Mouse (Mus musculus) left cerebral cortex, adult 2 months (tissue): ENCODE results near the gene Evc2. TPM values are rescaled to one million over a fixed set of nuclear protein-coding genes. Genes with fewer than 3 reads are reported as not detected.
A peak's percentile ranks its signal among the peaks of the same experiment; 100 is the strongest.

Source experiments
- DNase-seq, 2 experiments: peaks; one replicate each; pipeline ENCODE4 v3.0.0; 2021 to 2022; ENCODE audit warnings: low spot score in 2 of 2, mixed read lengths in 1 of 2; ENCODE audit errors: extremely low spot score in 1 of 2
- H3K27ac ChIP-seq: fragments of 200-600 bp; 2 replicates; pipeline ENCODE4 v1.8.1; 2022
- H3K4me3 ChIP-seq: fragments of 200-600 bp; 2 replicates; pipeline ENCODE4 v1.8.1; 2022
- CTCF ChIP-seq: fragments of 200-600 bp; IDR thresholded peaks from 2 replicates; pipeline ENCODE4 v1.8.1; 2022; ENCODE audit warnings: antibody characterized with exemption, mild to moderate bottlenecking, moderate library complexity
- intact Hi-C: fragments of 180-260 bp; cut with DNase I; formaldehyde crosslinking; loops from one replicate; pipeline ENCODE4 v1.15.1; 2025
- total RNA-seq, 2 experiments: library from RNA; stranded (reverse); gene quantifications; 2 replicates each; pipeline ENCODE4 v1.2.3; 2021

Gene Evc2
- total RNA-seq, 2 experiments from 2014 or later, result 15.3 to 17.0 TPM

DNA sequence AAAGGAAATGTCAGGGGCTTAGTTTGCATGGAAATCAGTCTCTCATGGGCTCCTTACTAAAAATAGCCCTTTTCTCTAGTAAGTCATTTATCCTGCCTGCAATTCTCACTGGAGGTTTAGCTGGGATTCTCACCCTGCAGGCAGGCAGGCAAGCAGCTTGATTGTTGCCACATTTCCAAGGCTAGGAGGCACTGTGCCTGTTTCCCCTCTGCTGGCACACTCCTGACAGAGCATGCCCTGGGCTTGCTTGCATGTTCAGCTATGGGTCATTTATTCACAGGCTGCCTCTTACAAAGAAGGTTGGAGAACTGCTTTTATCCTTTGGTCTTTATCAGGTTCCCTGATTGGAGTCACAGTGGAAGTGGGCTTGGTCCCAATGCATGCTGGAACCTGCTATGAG, 27.5 kb downstream of the Evc2 start:
- no peak overlapping the region for H3K4me3 ChIP-seq
- intact Hi-C loops, result no loop called here
- no peak for DNase-seq
- no peak for TF ChIP-seq CTCF
- H3K27ac ChIP-seq, result no peak overlapping the region

GRCm38 (mm10) chr5:37368796-37369195, 30.5 kb downstream of the Evc2 start:
- H3K27ac ChIP-seq, result no peak overlapping the region
- no peak for TF ChIP-seq CTCF
- H3K4me3 ChIP-seq, result no peak overlapping the region
- intact Hi-C loops, result no loop called here
- no peak for DNase-seq

DNA sequence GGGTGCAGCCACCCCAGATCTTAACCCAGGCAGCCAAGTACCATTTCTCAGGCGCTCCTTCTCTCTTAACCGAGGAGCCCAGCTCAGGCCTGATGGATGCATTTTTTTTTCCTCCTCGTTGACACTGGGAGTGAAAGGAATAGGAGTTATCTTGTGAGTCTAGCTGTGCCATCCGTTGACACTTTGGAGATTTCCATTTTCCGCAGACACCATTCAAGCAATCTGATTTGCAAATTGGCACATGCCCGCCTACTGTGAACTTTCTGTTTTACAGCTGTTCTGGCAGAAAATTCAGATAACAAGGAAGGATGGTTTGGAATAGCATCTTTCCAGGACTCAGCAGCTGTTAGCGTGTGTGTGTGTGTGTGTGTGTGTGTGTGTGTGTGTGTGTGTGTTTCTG, 39.1 kb downstream of the Evc2 start:
- no peak for DNase-seq
- Histone ChIP-seq H3K4me3 (no peak overlapping the region), H3K27ac (no peak overlapping the region)
- intact Hi-C loops, result no loop called here
- TF ChIP-seq CTCF, result no peak

DNA sequence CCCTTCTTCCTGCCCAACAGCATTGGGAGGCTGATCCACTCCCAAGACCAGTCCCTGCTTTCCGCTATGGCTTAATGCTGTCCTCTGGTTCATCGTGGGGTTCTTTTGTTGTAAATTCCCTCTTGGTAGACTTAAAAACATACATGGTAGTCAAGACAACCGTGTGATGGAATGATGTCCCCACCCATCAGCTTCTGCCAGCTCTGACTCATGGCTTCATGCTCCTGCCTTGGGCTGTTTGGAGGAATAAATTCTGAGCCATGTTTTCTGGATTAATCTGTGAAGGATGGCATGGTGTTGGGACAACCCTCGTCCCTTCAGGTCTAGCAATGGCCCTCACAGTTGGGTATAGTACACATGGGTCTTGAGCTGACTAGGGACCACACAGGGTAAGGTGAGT, 42.3 kb downstream of the Evc2 start:
- no peak for DNase-seq
- intact Hi-C loops, result no loop called here
- H3K27ac ChIP-seq, result no peak overlapping the region
- TF ChIP-seq CTCF, result no peak
- H3K4me3 ChIP-seq, result no peak overlapping the region

GRCm38 (mm10) chr5:37383570-37383969, 45.3 kb downstream of the Evc2 start:
- Histone ChIP-seq H3K27ac (no peak overlapping the region), H3K4me3 (no peak overlapping the region)
- intact Hi-C loops, result no loop called here
- TF ChIP-seq CTCF, result no peak
- DNase-seq, result no peak

GRCm38 (mm10) chr5:37388646-37389045, 50.3 kb downstream of the Evc2 start:
- Histone ChIP-seq H3K4me3 (no peak overlapping the region), H3K27ac (no peak overlapping the region)
- intact Hi-C loops, result no loop called here
- no peak for TF ChIP-seq CTCF
- no peak for DNase-seq

DNA sequence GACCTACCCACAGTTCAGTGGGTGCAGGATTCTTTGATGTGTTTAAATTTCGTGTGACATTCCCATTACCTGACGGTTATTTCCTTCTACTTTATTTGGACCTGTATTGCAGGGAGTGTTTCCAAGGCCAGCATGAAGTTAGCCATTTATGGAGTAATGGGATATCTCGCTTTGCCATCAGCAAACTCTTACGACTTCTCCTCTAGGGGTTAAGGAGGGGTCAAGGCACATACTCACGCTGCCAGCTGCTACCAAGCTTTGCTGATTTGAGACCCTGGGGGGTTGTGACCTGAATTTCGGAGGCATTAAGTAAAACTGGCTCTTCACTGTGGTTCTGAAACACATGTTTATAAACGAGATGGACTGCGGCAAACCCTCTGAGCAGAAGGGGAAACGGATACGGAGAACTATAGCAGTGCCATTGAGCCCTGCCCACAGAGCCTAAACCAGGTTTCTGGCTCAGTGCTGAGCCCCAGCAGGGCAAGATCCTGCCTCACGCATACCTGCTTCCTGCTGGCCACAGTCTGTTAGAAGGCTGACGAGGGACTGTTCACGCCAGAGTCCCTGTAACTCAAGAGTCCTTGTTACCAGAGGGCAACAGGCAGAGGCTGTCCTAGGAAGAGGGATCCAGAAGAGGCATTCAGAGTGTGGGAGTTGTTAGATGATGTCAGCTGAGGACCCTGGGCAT, 51.7 kb downstream of the Evc2 start:
- no peak for DNase-seq
- no peak overlapping the region for H3K4me3 ChIP-seq
- H3K27ac ChIP-seq, result no peak overlapping the region
- TF ChIP-seq CTCF, result no peak
- intact Hi-C loops, result no loop called here

DNA sequence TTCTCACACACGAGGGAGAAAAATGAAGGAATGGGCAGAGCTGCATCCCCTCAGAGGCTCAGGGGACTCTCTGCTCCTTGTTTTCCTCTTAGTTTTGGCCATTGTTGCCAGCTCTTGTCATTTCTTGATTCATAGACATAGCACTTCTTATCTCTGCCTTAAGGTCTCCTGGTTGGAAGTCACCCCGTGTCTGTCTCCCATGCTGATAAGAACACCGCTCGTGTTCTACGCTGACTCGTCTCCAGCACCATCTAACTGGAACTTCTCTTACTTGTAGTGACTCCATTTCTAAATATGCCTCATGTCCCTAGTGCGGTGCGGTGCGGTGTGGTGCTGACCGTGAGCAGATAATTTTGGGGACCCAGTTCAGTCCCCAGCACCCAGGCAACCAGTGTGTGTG, 52.6 kb downstream of the Evc2 start:
- H3K4me3 ChIP-seq, result no peak overlapping the region
- intact Hi-C loops, result no loop called here
- no peak overlapping the region for H3K27ac ChIP-seq
- no peak for DNase-seq
- TF ChIP-seq CTCF, result no peak

GRCm38 (mm10) chr5:37391901-37392300, 53.6 kb downstream of the Evc2 start:
- TF ChIP-seq CTCF, result no peak
- H3K4me3 ChIP-seq, result no peak overlapping the region
- intact Hi-C loops, result no loop called here
- no peak overlapping the region for H3K27ac ChIP-seq
- no peak for DNase-seq

DNA sequence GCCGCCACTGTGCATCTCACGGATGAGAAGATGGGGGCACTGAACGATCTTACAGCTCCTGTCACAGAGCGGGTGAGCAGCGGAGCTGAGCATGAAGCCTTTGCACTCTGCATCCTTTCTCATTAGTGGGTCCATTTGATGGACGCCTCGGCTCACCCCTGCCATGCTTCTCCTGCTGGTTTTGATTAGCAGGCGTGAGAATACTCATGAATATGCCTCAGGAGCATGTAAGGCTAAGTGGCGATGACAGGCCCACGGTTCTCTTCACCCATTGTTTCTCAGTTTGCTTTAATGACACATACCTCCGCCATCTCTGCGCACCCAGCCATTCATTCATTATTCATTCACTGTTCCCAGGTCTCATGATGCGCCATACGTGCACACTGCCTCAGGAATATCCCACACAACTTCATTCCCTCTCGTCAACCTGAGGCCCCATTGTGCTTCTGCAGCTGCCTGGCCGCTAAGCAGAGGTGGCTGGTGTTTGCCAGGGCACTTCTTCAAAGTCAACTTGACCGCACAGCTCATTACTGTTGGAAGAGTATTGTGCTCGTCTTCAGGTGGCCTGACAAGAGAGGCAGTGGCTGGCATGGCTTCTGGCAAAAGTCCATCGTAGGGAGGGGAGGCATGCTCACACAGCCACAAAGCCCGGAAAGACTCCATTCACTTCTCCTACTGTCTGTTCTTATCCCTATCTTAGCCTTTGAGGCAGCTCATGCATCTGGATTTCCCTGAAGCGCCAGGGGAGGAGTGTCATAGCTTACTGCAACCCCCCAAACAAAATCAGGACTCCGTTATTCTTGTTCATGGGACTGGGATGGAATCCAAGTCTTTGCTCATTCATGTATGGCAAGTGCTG, 57.1 kb downstream of the Evc2 start:
- no peak for DNase-seq
- H3K27ac ChIP-seq, result no peak overlapping the region
- no peak overlapping the region for H3K4me3 ChIP-seq
- intact Hi-C loops, result no loop called here
- no peak for TF ChIP-seq CTCF

DNA sequence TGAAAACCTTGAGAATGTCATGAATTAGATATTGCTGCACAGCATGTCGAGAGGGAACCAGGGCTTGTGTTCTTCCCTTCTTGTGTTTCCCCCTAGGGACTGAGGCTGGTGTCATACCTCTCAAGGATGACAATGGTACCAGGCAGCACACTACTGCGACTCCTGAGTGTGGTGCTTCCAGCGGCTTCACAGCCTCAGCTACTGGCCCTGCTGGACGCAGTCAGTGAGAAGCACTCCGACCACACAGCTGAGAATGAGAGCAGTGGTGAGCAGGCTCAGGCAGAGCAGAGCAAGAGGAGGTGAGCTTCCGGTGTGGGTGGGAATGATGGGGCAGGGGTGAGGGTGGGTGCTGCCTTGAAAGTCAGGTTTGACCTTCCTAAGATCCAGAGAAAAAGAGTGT, 80.7 kb downstream of the Evc2 start:
- Histone ChIP-seq H3K27ac (no peak overlapping the region), H3K4me3 (no peak overlapping the region)
- no peak for DNase-seq
- intact Hi-C loops, result no loop called here
- no peak for TF ChIP-seq CTCF

DNA sequence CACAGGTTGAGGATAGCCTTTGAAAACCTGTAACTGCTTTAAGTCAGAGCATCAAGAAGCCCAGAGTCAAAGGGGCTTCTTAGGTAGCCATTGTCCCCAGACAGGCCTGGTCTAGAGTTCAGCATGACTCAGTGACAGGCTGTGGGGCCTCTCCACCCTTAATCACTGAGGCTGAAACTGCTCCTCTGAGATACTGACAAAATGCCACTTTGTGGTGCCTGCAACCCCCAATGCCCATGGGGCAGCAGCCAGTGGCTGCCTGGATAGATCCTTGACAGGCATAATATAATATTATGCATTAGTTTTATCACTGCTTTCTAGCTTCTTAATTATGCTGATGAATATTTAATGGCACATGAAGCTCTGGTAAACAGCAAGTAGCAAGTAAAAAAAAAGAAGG, 88.9 kb downstream of the Evc2 start:
- H3K27ac ChIP-seq, result no peak overlapping the region
- DNase-seq, result no peak

DNA sequence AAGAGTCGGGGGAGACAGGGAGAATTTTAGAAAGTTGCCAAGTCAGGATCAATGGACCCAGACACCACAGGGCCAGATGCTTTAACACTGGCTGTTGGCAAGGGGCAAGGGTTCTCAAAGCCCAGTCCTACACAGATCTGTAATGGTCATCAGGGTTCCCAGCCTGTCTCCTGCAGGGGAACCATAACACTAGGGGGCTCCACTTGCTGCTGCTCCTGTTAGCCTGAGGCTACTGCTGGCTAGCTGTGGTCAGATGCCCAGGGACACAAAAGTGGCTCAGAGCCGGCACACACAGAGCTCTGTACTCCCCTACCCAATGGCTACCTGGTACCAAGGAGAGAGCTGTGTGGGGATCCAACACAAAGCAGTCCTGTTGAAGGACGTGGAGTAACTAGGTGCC, 97.1 kb downstream of the Evc2 start:
- intact Hi-C loops, result no loop called here
- TF ChIP-seq CTCF, result peak; percentile 8; the same call in 1 of the 2 replicates
- DNase-seq, result no peak
- Histone ChIP-seq H3K27ac (no peak overlapping the region), H3K4me3 (no peak overlapping the region)

More for the DNA sequence above, 88.9 kb downstream of the Evc2 start:
- no peak overlapping the region for H3K4me3 ChIP-seq
- no peak for TF ChIP-seq CTCF
- intact Hi-C loops, result no loop called here
